Mouse (Mus musculus) olfactory bulb, adult 2 months (tissue): ENCODE measurements around the gene Cfap157.

Experiments used
- CTCF ChIP-seq: fragments of 200-500 bp; IDR thresholded peaks from 2 replicates; pipeline ENCODE4 v1.5.1; 2012; ENCODE audit warnings: low read depth, mild to moderate bottlenecking, low read length, moderate library complexity; ENCODE audit not compliant: insufficient read depth
- POLR2A ChIP-seq: fragments of 200-500 bp; IDR thresholded peaks from 2 replicates; pipeline ENCODE4 v1.6.1; 2012; ENCODE audit warnings: mild to moderate bottlenecking, low read depth, low read length, moderate library complexity; ENCODE audit not compliant: insufficient read depth

DNA sequence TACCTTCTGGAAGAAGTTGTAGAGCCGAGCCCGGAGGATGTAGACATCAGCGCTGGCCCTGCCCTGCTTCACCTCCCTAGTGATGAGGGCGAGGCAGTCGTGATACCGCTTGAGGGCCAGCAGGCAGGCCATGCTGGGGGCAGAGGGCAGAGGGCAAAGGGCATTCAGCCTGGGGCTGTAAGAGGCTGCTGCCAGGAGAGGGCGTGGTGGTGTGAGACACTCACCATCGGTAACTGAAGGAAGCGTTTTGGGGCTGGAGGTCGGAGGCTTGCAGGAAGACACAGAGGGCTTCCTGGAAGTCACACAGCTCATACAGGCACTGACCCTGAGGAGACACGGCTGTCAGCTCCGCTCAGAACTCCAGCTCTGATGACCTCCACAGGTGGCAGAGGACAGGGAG, 12.3 kb downstream of the Cfap157 start:
- TF ChIP-seq CTCF (no peak), POLR2A (no peak)
